Comparison of ENCODE assay signal across 19 mouse cellular contexts in the genomic region with DNA sequence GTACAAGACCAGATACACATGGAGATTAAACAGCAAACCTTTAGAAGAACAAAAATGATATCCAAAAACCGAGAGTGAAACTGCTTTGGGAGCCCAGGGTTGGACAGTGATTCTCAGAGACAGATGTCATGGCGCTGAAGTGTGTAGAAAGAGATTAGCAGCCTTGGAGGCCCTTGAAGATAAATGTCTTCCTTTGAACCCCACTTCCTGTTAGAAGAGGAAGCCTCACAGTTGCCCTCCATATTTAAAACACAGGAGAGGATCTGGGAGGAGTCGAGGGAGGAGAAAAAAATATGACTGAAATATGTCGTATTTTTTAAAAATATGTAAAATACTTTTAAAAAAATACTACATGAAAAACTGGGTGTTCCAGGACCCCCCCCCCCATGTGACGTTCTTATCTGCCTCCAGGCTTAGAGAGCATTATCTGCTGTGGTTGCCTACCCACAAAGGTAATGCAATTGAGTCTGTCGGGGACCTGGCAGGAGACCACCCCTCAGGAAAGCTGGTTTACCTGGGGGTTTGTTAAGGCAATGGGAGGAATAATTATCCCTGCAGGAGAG. TPM values are rescaled to one million over a fixed set of nuclear protein-coding genes. Genes with fewer than 3 reads are reported as not detected.
DNase-seq lines count a peak whose midpoint lies in the region; ATAC-seq lines count a peak whose summit lies in the region.
"Had no signal": no experiment of that assay in that cellular context is flagged by ENCODE, and none has a peak within 500 bp of the region (broad histone marks: within the 10 kb centered on the region; RNA-seq: fewer than 3 reads in every experiment).

No protein-coding gene starts in this region.

- H3K4me2 ChIP-seq in midbrain, embryonic 13.5 days (replicated peaks): no peak overlapping the region
- H3K4me2 ChIP-seq in liver, embryonic 12.5 days: peak overlapping the region; percentile 27
- H3K4me2 ChIP-seq in hindbrain, embryonic 12.5 days (replicated peaks): no peak overlapping the region
- H3K4me2 ChIP-seq: embryonic facial prominence, embryonic 12.5 days; heart, embryonic 13.5 days; hindbrain, embryonic 14.5 days; intestine, embryonic 15.5 days; kidney, embryonic 15.5 days; midbrain, embryonic 12.5 days had no signal

- ATAC-seq in midbrain, embryonic 13.5 days: no peak
- 0 out of 2 replicates have a peak, but pooled peaks have one; percentile 59 for ATAC-seq in liver, embryonic 12.5 days
- ATAC-seq in hindbrain, embryonic 12.5 days (ENCODE audit: low FRiP score): no peak
- ATAC-seq: intestine, embryonic 15.5 days had no signal

- no peak overlapping the region for H3K9ac ChIP-seq in midbrain, embryonic 13.5 days (replicated peaks)
- no peak overlapping the region for H3K9ac ChIP-seq in liver, embryonic 12.5 days
- no peak overlapping the region for H3K9ac ChIP-seq in hindbrain, embryonic 12.5 days
- H3K9ac ChIP-seq: embryonic facial prominence, embryonic 12.5 days; heart, embryonic 13.5 days; hindbrain, embryonic 14.5 days; intestine, embryonic 15.5 days; kidney, embryonic 15.5 days; midbrain, embryonic 12.5 days had no signal

- H3K27me3 ChIP-seq in heart, embryonic 10.5 days (ENCODE audit: insufficient read depth, poor library complexity, severe bottlenecking): no peaks in the 10 kb centered on the region
- no peaks in the 10 kb centered on the region for H3K27me3 ChIP-seq in midbrain, embryonic 10.5 days (ENCODE audit: low read depth, poor library complexity, severe bottlenecking)
- no peaks in the 10 kb centered on the region for H3K27me3 ChIP-seq in midbrain, embryonic 13.5 days
- peaks cover 9% of the 10 kb centered on the region; the same call in 1 of the 2 replicates for H3K27me3 ChIP-seq in liver, embryonic 12.5 days (replicated peaks)
- H3K27me3 ChIP-seq in hindbrain, embryonic 12.5 days: no peaks in the 10 kb centered on the region
- H3K27me3 ChIP-seq: embryonic facial prominence, embryonic 12.5 days; heart, embryonic 13.5 days; intestine, embryonic 15.5 days; kidney, embryonic 15.5 days; midbrain, embryonic 12.5 days had no signal

- 62% methylated on average over 6 of the region's 6 CpGs for WGBS in heart, embryonic 10.5 days
- 72% methylated on average over 6 of the region's 6 CpGs for WGBS in midbrain, embryonic 10.5 days
- 77% methylated on average over 6 of the region's 6 CpGs for WGBS in midbrain, embryonic 13.5 days
- 14% methylated on average over 6 of the region's 6 CpGs for WGBS in liver, embryonic 12.5 days (ENCODE audit: insufficient replicate concordance)
- WGBS in hindbrain, embryonic 12.5 days: 82% methylated on average over 6 of the region's 6 CpGs

- H3K9me3 ChIP-seq in heart, embryonic 10.5 days: no peaks in the 10 kb centered on the region
- no peaks in the 10 kb centered on the region for H3K9me3 ChIP-seq in midbrain, embryonic 10.5 days (replicated peaks)
- H3K9me3 ChIP-seq in midbrain, embryonic 13.5 days: no peaks in the 10 kb centered on the region
- H3K9me3 ChIP-seq in liver, embryonic 12.5 days (replicated peaks): no peaks in the 10 kb centered on the region
- H3K9me3 ChIP-seq in hindbrain, embryonic 12.5 days (replicated peaks): no peaks in the 10 kb centered on the region
- H3K9me3 ChIP-seq: embryonic facial prominence, embryonic 12.5 days; intestine, embryonic 15.5 days; kidney, embryonic 15.5 days; midbrain, embryonic 12.5 days had no signal

- peak; percentile 74 for DNase-seq in heart, embryonic 10.5 days (ENCODE audit: low spot score)
- DNase-seq in heart, adult 9 months (ENCODE audit: low spot score in 2 of 2): no peak
- no peak for DNase-seq in midbrain, embryonic 10.5 days (ENCODE audit: low spot score)
- DNase-seq in frontal cortex, postnatal 14 days (ENCODE audit: low spot score in 2 of 2): no peak
- DNase-seq: adrenal gland, adult 2 months; B cell, adult 2 months; cerebellum, adult 8-10 months; lung, postnatal 14 days; thymus, postnatal 4 days had no signal

- H3K4me3 ChIP-seq in heart, embryonic 10.5 days: no peak overlapping the region
- no peak overlapping the region for H3K4me3 ChIP-seq in midbrain, embryonic 10.5 days
- no peak overlapping the region for H3K4me3 ChIP-seq in midbrain, embryonic 13.5 days (replicated peaks)
- H3K4me3 ChIP-seq in liver, embryonic 12.5 days: no peak overlapping the region
- H3K4me3 ChIP-seq in hindbrain, embryonic 12.5 days: no peak overlapping the region
- H3K4me3 ChIP-seq: embryonic facial prominence, embryonic 12.5 days; erythroblast, embryonic 14.5 days; heart, embryonic 13.5 days; intestine, embryonic 15.5 days; kidney, embryonic 15.5 days; midbrain, embryonic 12.5 days had no signal

- peaks cover 61% of the 10 kb centered on the region for H3K4me1 ChIP-seq in heart, embryonic 10.5 days
- peaks cover 62% of the 10 kb centered on the region for H3K4me1 ChIP-seq in midbrain, embryonic 10.5 days
- peaks cover 41% of the 10 kb centered on the region for H3K4me1 ChIP-seq in midbrain, embryonic 13.5 days (replicated peaks)
- H3K4me1 ChIP-seq in liver, embryonic 12.5 days: peaks cover 77% of the 10 kb centered on the region
- peaks cover 37% of the 10 kb centered on the region for H3K4me1 ChIP-seq in hindbrain, embryonic 12.5 days

- H3K36me3 ChIP-seq in heart, embryonic 10.5 days: no peaks in the 10 kb centered on the region
- H3K36me3 ChIP-seq in midbrain, embryonic 10.5 days: no peaks in the 10 kb centered on the region
- no peaks in the 10 kb centered on the region for H3K36me3 ChIP-seq in midbrain, embryonic 13.5 days
- no peaks in the 10 kb centered on the region for H3K36me3 ChIP-seq in liver, embryonic 12.5 days
- no peaks in the 10 kb centered on the region for H3K36me3 ChIP-seq in hindbrain, embryonic 12.5 days
- H3K36me3 ChIP-seq: embryonic facial prominence, embryonic 12.5 days; heart, embryonic 13.5 days; intestine, embryonic 15.5 days; kidney, embryonic 15.5 days; midbrain, embryonic 12.5 days had no signal

- H3K27ac ChIP-seq in heart, embryonic 10.5 days: no peak overlapping the region
- peak overlapping the region; percentile 90 for H3K27ac ChIP-seq in midbrain, embryonic 10.5 days (replicated peaks)
- no peak overlapping the region for H3K27ac ChIP-seq in midbrain, embryonic 13.5 days
- peak overlapping the region; percentile 60 for H3K27ac ChIP-seq in liver, embryonic 12.5 days
- no peak overlapping the region for H3K27ac ChIP-seq in hindbrain, embryonic 12.5 days
- H3K27ac ChIP-seq: embryonic facial prominence, embryonic 12.5 days; heart, embryonic 13.5 days; intestine, embryonic 15.5 days had no signal

RNA-seq across cellular contexts. Expression of a gene that starts 34.6 kb away (rescaled TPM):
- polyA plus RNA-seq in heart, embryonic 10.5 days (2016; fragmentation: Nextera tagmentation; extraction: Ambion mirVana): 47.6 and 62.0 TPM in 2 replicates
- 19.7 and 22.4 TPM in 2 replicates for polyA plus RNA-seq in midbrain, embryonic 10.5 days (2016; fragmentation: Nextera tagmentation; extraction: Ambion mirVana)
- 12.3 and 14.1 TPM in 2 replicates for polyA plus RNA-seq in midbrain, embryonic 13.5 days (2015; fragmentation: Nextera tagmentation; extraction: Ambion mirVana)
- 23.0 and 24.5 TPM in 2 replicates for polyA plus RNA-seq in liver, embryonic 12.5 days (2016; fragmentation: Nextera tagmentation; extraction: Ambion mirVana)
- 15.6 and 15.7 TPM in 2 replicates for polyA plus RNA-seq in hindbrain, embryonic 12.5 days (2016; fragmentation: Nextera tagmentation; extraction: Ambion mirVana)

Comparison
In these comparisons a context has a peak if more than half of its experiments do, and no peak if none do; other contexts are left out.
1. H3K27ac ChIP-seq: peak in midbrain, embryonic 10.5 days (single experiment) and liver, embryonic 12.5 days (single experiment); none in heart, embryonic 10.5 days (single experiment), midbrain, embryonic 13.5 days (single experiment) and hindbrain, embryonic 12.5 days (single experiment).